Mouse (Mus musculus): ENCODE data around the gene Prss43. TPM values are rescaled to one million over a fixed set of nuclear protein-coding genes. Genes with fewer than 3 reads are reported as not detected.
A peak's percentile ranks its signal among the peaks of the same experiment; 100 is the strongest.
"Not testable (repeated sequence)": the region's sequence is repeated elsewhere in the genome, so short reads cannot be mapped to it uniquely, and the experiment has no call there.

The Prss43 gene
- total RNA-seq (2021) = under 1 TPM in 1 of 2 experiments, not detected in 1; 0.14 TPM

- no peak for DNase-seq (ENCODE audit: low spot score in 2 of 2)
- intact Hi-C loops (cut with DNase I) = no loop called here
These were observed at the start of gene Prss43 for GRCm38 (mm10) chr9:110826390-110826789. Gene Prss43, plus strand, starts transcription at chr9:110826690.

DNA sequence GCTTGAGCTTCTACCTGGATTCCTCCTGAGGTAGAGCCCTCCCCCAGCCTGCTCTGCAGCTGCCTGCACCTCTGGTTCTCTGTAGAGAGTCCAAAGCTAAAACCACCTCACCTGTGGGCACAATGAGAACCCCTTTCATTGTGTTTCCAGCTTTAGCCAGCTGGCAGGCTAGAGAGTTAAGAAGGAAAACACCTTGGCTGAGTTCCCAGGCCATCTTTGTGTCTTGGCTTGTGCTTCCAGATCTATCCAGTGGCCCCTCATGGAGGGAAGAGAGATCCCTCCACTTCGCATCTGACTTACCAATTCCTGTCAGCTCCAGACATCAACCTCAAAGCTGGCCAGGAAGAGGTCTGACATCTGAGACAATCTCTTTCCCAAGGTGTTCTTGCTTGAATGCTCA lies 48.4 kb upstream of the Prss43 start:
- intact Hi-C loops (cut with DNase I) = no loop called here
- no peak for DNase-seq (ENCODE audit: low spot score in 2 of 2)

DNA sequence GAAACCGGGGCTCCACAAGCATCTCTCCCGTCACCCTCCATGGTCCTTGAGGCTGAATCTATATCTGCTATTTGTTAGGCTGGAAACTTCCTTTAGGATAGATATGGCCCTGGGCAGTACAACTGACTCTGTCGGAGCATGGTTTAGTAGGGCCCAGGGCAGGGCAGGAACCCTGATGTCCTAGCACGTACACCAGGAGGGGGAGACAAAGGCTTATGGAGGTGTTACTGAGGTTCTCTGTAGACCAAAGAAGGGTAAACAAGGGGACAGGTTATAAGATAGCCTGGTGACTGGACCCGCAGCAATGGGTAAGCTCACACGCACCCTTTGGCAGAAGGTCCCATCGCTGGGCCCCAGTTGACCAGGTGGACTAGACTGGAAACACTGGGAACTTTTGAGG lies 47.9 kb upstream of the Prss43 start:
- DNase-seq (ENCODE audit: low spot score in 2 of 2) = no peak
- intact Hi-C loops (cut with DNase I) = no loop called here

GRCm38 (mm10) chr9:110779242-110779913 lies 47.1 kb upstream of the Prss43 start:
- intact Hi-C loops (cut with DNase I) = no loop called here
- DNase-seq (ENCODE audit: low spot score in 2 of 2) = no peak

GRCm38 (mm10) chr9:110781256-110781721 lies 45.2 kb upstream of the Prss43 start:
- intact Hi-C loops (cut with DNase I) = loop anchor here (1.0 to 5.0 kb wide), 3 partner anchors 65 to 370 kb away; no protein-coding TSS in a partner anchor
- peak; percentile 93 for DNase-seq (ENCODE audit: low spot score in 2 of 2)

GRCm38 (mm10) chr9:110781731-110782130 lies 44.8 kb upstream of the Prss43 start:
- intact Hi-C loops (cut with DNase I) = loop anchor here (1.0 to 5.0 kb wide), 4 partner anchors 65 to 371 kb away; no protein-coding TSS in a partner anchor
- peak; percentile 64 to 70 for DNase-seq (ENCODE audit: low spot score in 2 of 2)

DNA sequence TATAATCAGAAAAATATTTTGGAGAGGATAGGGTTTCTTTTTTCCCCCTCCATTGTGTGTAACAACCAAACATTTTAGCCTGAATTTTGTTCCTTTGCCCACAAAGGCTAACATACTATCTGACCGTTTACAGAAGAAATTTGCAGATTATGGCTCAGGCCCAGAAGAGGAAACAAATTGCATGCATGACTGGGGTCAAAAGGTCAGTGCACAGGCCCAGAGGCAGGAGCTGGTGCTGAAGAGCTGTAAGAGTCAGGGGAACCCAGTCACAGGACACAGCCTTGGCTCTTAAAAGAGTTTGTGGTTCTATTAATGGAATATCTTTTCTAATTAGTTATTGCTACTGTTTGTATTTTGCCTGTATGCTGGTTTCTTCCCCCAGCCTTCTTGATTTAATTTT lies 42.9 kb upstream of the Prss43 start:
- no peak for DNase-seq (ENCODE audit: low spot score in 2 of 2)
- intact Hi-C loops (cut with DNase I) = loop anchor here (2.0 to 5.0 kb wide), 2 partner anchors 87 to 146 kb away; no protein-coding TSS in a partner anchor

DNA sequence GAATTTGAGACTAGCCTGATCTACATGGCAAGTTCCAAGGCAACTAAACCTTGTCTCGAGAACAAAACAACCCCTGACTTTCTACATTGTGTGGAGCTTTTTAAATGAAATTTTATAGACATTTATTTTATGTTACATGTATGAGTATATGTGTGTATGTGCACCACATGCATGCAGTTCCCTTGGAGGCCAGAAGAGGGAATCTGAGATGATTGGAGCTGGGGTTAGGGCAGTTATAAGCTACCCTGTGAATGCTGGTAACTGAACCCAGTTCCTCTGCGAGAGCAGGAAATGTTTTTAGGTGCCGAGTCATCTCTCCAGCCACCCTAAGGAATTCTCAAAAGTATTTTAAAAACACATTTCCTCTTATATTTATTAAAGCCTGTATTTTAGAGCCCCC lies 38.3 kb upstream of the Prss43 start:
- intact Hi-C loops (cut with DNase I) = no loop called here
- no peak for DNase-seq (ENCODE audit: low spot score in 2 of 2)

DNA sequence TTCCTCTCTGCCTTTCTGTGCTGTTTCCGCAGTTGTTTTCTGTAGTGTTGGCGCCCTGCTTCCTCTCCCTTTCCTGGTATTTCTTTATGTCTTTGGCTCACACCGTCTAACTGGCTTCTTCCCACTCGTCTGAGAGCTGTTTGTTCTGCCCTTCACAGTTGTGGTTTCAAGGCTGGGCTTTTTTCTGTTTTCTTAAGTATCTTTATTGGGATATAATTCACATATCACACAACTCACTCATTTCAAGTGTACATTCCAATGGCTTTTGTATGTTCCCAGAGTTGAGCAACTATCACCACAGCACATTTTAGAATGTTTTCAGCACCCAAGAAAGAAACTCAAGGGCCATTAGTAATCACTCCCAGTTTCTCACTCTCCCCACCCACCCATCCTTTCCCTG lies 36.0 kb upstream of the Prss43 start:
- no peak for DNase-seq (ENCODE audit: low spot score in 2 of 2)
- intact Hi-C loops (cut with DNase I) = no loop called here

- no peak for DNase-seq (ENCODE audit: low spot score in 2 of 2)
- intact Hi-C loops (cut with DNase I) = no loop called here
These were observed 29.5 kb upstream of the Prss43 start for GRCm38 (mm10) chr9:110797013-110797412.

- no peak for DNase-seq (ENCODE audit: low spot score in 2 of 2)
These were observed 28.6 kb upstream of the Prss43 start, which contains the start of gene Prss42 for GRCm38 (mm10) chr9:110797866-110798265. Gene Prss42, plus strand, starts transcription at chr9:110798166.

GRCm38 (mm10) chr9:110800834-110801479 lies 25.5 kb upstream of the Prss43 start:
- intact Hi-C loops (cut with DNase I) = no loop called here
- no peak for DNase-seq (ENCODE audit: low spot score in 2 of 2)

More at GRCm38 (mm10) chr9:110797866-110798265, 28.6 kb upstream of the Prss43 start, which contains the start of gene Prss42:
- intact Hi-C loops (cut with DNase I) = no loop called here

- intact Hi-C loops (cut with DNase I) = no loop called here
- no peak for DNase-seq (ENCODE audit: low spot score in 2 of 2)
These were observed 23.2 kb upstream of the Prss43 start for GRCm38 (mm10) chr9:110803294-110803693.

DNA sequence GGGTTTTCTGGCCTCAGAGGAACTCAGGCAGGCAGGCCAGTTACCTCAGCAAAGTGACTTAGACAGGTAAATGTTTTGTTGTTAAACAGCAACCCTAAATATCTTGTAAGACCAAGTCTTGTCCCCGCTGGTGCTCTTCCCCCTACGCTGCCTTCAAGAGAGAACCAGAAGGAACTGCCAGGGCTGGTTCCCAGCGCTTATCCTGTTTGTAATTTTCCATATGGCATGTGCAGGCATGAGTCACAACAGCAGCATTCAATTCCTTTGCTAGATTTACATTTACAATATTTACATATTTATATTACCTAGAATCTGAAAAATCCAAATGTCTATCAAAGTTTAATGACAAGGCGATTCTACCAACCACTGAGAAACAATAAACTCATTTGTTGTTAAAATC lies 16.4 kb upstream of the Prss43 start:
- DNase-seq (ENCODE audit: low spot score in 2 of 2) = peak in 1 of 2 experiments; percentile 43
- intact Hi-C loops (cut with DNase I) = no loop called here

GRCm38 (mm10) chr9:110813789-110814188 lies 12.7 kb upstream of the Prss43 start, which contains the start of gene Prss44:
Gene Prss44, plus strand, starts transcription at chr9:110813994.
- intact Hi-C loops (cut with DNase I) = no loop called here
- no peak for DNase-seq (ENCODE audit: low spot score in 2 of 2)

DNA sequence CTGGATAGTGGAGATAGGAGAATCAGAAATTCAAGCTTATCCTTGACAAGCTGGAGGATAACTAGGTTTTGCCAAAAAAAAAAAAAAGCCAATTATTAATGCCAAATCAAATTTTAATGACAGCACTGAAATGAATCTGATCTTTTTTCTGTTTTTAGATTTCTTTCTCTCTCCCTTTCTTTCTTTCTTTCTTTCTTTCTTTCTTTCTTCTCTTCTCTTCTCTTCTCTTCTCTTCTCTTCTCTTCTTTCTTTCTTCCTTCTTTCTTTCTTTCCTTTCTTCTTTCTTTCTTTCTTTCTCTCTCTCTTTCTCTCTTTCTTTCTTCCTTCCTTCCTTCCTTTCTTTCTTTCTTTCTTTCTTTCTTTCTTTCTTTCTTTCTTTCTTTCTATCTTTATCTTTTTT lies 5.9 kb upstream of the Prss43 start:
- DNase-seq (ENCODE audit: low spot score in 2 of 2); intact Hi-C loops (cut with DNase I): not testable (repeated sequence)

DNA sequence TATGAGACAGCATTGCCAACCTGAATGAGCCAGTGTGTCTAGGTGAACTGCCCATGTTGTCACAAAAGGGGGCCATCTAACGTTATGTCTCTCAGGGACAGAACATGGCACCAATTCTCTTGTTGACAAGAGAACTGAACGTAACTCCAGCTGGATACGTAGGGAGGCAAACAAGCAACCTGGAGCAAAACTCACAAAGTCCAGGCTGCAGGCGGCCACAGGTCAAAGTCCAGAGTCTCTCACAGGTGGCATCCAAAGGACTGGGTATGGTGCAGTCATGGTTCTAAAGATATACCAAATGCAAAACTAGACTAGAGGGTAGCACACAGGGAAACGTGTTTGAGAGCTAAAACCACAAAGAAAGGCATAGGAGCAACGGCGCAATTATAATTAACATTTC lies 5.1 kb upstream of the Prss43 start:
- DNase-seq (ENCODE audit: low spot score in 2 of 2) = no peak
- intact Hi-C loops (cut with DNase I) = no loop called here

DNA sequence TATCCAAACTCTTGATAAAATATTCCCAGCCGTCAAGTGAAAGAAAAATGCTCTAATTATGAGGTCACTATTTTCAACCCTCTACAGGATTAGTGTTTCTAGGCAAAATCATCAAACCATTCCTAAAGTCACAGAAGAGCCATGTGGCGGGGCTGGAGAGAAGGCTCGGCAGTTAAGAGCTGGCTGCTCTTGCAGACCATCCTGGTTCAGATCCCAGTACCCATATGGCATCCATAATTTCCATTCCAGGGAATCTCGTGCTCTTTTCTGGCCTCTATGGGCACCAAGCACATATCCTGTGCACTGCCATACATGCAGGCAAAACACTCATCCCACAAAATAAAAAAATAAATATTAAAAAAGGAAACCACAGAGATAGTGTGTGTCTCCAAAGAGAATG lies 1.1 kb upstream of the Prss43 start:
- intact Hi-C loops (cut with DNase I) = no loop called here
- no peak for DNase-seq (ENCODE audit: low spot score in 2 of 2)

DNA sequence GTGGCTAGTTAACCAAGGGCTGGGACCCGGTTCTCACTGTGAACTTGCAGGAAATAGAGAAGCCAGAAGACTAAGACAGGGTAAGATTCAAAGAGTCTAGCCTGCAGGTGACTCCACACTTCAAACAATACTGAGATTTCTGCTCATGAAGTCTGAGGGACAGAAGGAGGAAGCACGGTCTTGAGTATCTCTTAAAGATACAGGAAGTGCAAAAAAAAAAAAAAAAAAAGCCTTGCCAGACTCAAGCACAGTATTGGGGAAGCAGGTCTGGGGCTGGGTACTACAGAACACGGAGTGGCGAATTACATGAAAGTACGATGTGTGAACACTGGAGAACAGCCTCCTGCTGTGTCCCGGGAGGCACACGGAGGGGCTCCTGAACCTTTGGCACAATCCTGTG lies 658 bp upstream of the Prss43 start:
- no peak for DNase-seq (ENCODE audit: low spot score in 2 of 2)
- intact Hi-C loops (cut with DNase I) = no loop called here

- intact Hi-C loops (cut with DNase I) = no loop called here
- no peak for DNase-seq (ENCODE audit: low spot score in 2 of 2)
These were observed 6.5 kb downstream of the Prss43 start for GRCm38 (mm10) chr9:110833021-110833420.

- no peak for DNase-seq (ENCODE audit: low spot score in 2 of 2)
- intact Hi-C loops (cut with DNase I) = no loop called here
These were observed 7.9 kb downstream of the Prss43 start, which contains the start of gene Prss45 for GRCm38 (mm10) chr9:110834411-110834810. Gene Prss45, plus strand, starts transcription at chr9:110834588.

Data from left cerebral cortex, postnatal 25 days (tissue).